Mouse (Mus musculus): ENCODE data around the gene Ptms.
"Not testable (repeated sequence)": the region's sequence is repeated elsewhere in the genome, so short reads cannot be mapped to it uniquely, and the experiment has no call there.

DNA sequence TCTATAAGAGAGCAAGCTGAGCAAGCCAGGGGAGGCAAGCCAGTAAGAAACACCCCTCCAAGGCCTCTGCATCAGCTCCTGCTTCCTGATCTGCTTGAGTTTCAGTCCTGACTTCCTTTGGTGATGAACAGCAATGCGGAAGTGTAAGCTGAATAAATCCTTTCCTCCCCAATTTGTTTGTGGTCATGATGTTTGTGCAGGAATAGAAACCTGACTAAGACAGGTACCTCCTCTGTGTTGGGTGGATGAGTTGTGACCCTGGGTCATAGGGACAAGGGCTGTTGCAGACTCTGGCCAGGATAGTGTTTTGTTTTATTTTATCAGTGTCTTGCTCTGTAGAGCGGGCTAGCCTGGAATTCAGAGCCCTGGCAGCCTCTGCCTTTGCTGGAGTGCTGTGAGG lies 25.8 kb downstream of the Ptms start:
- not testable (repeated sequence) for TF ChIP-seq CTCF (IDR thresholded peaks at IDR 0.05; ENCODE audit: control insufficient read depth, insufficient read depth, low read length); POLR2A (IDR thresholded peaks at IDR 0.05; ENCODE audit: borderline replicate concordance, control insufficient read depth, low read depth, low read length)
